Mouse (Mus musculus): Measurements from ENCODE around the gene Zg16.

DNA sequence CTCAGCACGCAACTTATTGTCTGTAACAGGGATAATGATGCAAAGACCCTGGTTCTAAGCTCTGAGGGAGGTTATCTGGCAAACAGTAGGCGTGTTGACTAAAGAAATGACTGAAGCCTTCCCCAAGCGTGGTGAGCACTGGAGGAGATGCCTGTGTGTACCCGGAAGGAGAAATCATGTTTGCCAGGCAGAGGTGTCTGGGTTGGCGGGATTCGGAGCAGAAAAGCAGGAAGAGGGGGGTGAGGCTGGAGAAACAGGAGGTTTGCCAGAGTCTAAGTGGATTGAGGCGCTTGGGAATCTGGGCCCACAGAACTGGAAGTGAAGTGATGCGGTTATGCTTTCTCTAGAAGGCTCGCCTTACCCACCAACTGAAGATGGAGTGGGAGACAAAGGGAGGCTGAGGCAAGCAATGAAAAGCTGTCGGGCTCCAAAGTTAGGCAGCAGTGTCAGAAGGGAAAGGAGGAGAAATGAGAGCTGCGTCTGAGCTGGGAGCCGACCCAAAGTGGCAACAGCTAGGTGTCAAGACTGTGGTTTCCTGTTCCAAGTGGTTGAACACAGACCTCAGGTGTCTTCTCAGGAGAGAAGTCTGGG lies 25.2 kb upstream of the Zg16 start:
- no peak for TF ChIP-seq CTCF (IDR thresholded peaks at IDR 0.05)
- no peak for TF ChIP-seq EP300 (IDR thresholded peaks at IDR 0.05)
